Mouse (Mus musculus) limb, embryonic 14.5 days (tissue): ENCODE measurements around the gene Hspb2. TPM values are rescaled to one million over a fixed set of nuclear protein-coding genes. Genes with fewer than 3 reads are reported as not detected.

Experiments
- ATAC-seq: fragments of 200-750 bp; cut with Nextera tagmentation; 2 replicates; pipeline ENCODE4 v1.8.0; 2017; ENCODE audit warnings: low read depth, moderate number of reproducible peaks, moderate TSS enrichment; ENCODE audit not compliant: low FRiP score
- DNase-seq: peaks from one replicate; pipeline ENCODE4 v3.0.0-alpha.2; 2015; ENCODE audit warnings: low spot score
- H3K27ac ChIP-seq: fragments of 300-500 bp; sonication (generic); replicated peaks from 2 replicates; pipeline ENCODE4 v1.5.1; 2014; ENCODE audit warnings: low read depth, mild to moderate bottlenecking, low read length, moderate library complexity, mixed read lengths
- H3K27me3 ChIP-seq: fragments of 300-500 bp; sonication (generic); 2 replicates; pipeline ENCODE4 v1.6.1; 2014; ENCODE audit warnings: low read length, mixed read lengths; ENCODE audit not compliant: control insufficient read depth, insufficient read depth
- H3K36me3 ChIP-seq: fragments of 300-500 bp; sonication (generic); 2 replicates; pipeline ENCODE4 v1.6.1; 2014; ENCODE audit warnings: mild to moderate bottlenecking, low read length, moderate library complexity, mixed read lengths; ENCODE audit not compliant: control insufficient read depth, insufficient read depth
- H3K4me1 ChIP-seq: fragments of 300-500 bp; sonication (generic); 2 replicates; pipeline ENCODE4 v1.6.1; 2014; ENCODE audit warnings: antibody characterized with exemption, low read length, mixed read lengths; ENCODE audit not compliant: control insufficient read depth, insufficient read depth
- H3K4me2 ChIP-seq: fragments of 300-500 bp; sonication (generic); replicated peaks from 2 replicates; pipeline ENCODE4 v1.6.1; 2014; ENCODE audit warnings: low read depth, mild to moderate bottlenecking, low read length, moderate library complexity; ENCODE audit not compliant: severe bottlenecking
- H3K4me3 ChIP-seq: fragments of 300-500 bp; sonication (generic); replicated peaks from 2 replicates; pipeline ENCODE4 v1.5.1; 2014; ENCODE audit warnings: low read length
- H3K9ac ChIP-seq: fragments of 300-500 bp; sonication (generic); 2 replicates; pipeline ENCODE4 v1.6.1; 2014; ENCODE audit warnings: mild to moderate bottlenecking, low read depth, low read length, moderate library complexity; ENCODE audit not compliant: severe bottlenecking
- H3K9me3 ChIP-seq: fragments of 300-500 bp; sonication (generic); 2 replicates; pipeline ENCODE4 v1.6.1; 2016; ENCODE audit warnings: low read length; ENCODE audit not compliant: control insufficient read depth
- POLR2A ChIP-seq: fragments of 200-500 bp; IDR thresholded peaks from 2 replicates; pipeline ENCODE4 v1.8.0; 2012; ENCODE audit warnings: inconsistent platforms, mild to moderate bottlenecking, moderate library complexity, borderline replicate concordance; ENCODE audit not compliant: insufficient read depth, insufficient read length; ENCODE audit errors: extremely low read depth
- whole genome bisulfite sequencing: fragments of 180-500 bp; shearing (Covaris S2); extraction: QIAGEN DNeasy Blood & Tissue Kit; methylation state at CpG from one replicate; pipeline ENCODE4 v1.1.7; 2014; 5-methylcytosine and 5-hydroxymethylcytosine counted together
- polyA plus RNA-seq, 2 experiments: library from polyadenylated mRNA; depleted of rRNA in 1 of 2; stranded (reverse) in 1 of 2; unstranded in 1 of 2; fragments of >200 nt; fragmentation: Nextera tagmentation in 1 of 2; extraction: Ambion mirVana in 1 of 2; gene quantifications; 2 replicates each; pipeline versions ENCODE4 v1.2.1 to v1.2.3; 2012 to 2014

Hspb2 gene
- polyA plus RNA-seq, 2 experiments, result 53.0 to 78.7 TPM

- Histone ChIP-seq H3K4me1 (peaks cover 40% of the 10 kb centered on the region), H3K4me2 (no peak overlapping the region), H3K36me3 (no peaks in the 10 kb centered on the region), H3K27ac (no peak overlapping the region), H3K4me3 (no peak overlapping the region), H3K9me3 (no peaks in the 10 kb centered on the region), H3K9ac (no peak overlapping the region), H3K27me3 (no peaks in the 10 kb centered on the region)
- TF ChIP-seq POLR2A, result no peak
- 45% methylated on average over 8 of the region's 8 CpGs for WGBS
- ATAC-seq, result peak; percentile 13; the same call in 1 of the 2 replicates
- DNase-seq, result no peak
These were observed 29.7 kb downstream of the Hspb2 start for GRCm38 (mm10) chr9:50722451-50722911.

GRCm38 (mm10) chr9:50721061-50721460 lies 31.1 kb downstream of the Hspb2 start:
- Histone ChIP-seq H3K4me2 (no peak overlapping the region), H3K9ac (no peak overlapping the region), H3K9me3 (no peaks in the 10 kb centered on the region), H3K27ac (no peak overlapping the region), H3K4me3 (no peak overlapping the region), H3K4me1 (peaks cover 30% of the 10 kb centered on the region), H3K27me3 (no peaks in the 10 kb centered on the region), H3K36me3 (0 out of 2 replicates have a peak, but pooled peaks cover 3% of the 10 kb centered on the region)
- TF ChIP-seq POLR2A, result no peak
- DNase-seq (no peak), ATAC-seq (no peak)
- WGBS, result 22% methylated on average over 12 of the region's 12 CpGs

GRCm38 (mm10) chr9:50718878-50719277 lies 33.3 kb downstream of the Hspb2 start:
- 69% methylated on average over 4 of the region's 4 CpGs for WGBS
- DNase-seq (no peak), ATAC-seq (no peak)
- no peaks in the 10 kb centered on the region for H3K27me3 ChIP-seq
- no peaks in the 10 kb centered on the region for H3K9me3 ChIP-seq
- H3K4me2 ChIP-seq, result no peak overlapping the region
- no peak overlapping the region for H3K4me3 ChIP-seq
- H3K4me1 ChIP-seq, result peaks cover 20% of the 10 kb centered on the region
- no peak overlapping the region for H3K9ac ChIP-seq
- 0 out of 2 replicates have a peak, but pooled peaks cover 5% of the 10 kb centered on the region for H3K36me3 ChIP-seq
- TF ChIP-seq POLR2A, result no peak
- no peak overlapping the region for H3K27ac ChIP-seq

GRCm38 (mm10) chr9:50714188-50714587 lies 38.0 kb downstream of the Hspb2 start:
- Histone ChIP-seq H3K4me1 (no peaks in the 10 kb centered on the region), H3K9me3 (no peaks in the 10 kb centered on the region), H3K4me3 (no peak overlapping the region), H3K9ac (no peak overlapping the region), H3K36me3 (peaks cover 15% of the 10 kb centered on the region), H3K27me3 (no peaks in the 10 kb centered on the region), H3K27ac (no peak overlapping the region), H3K4me2 (no peak overlapping the region)
- DNase-seq, result no peak
- TF ChIP-seq POLR2A, result no peak
- ATAC-seq, result no peak
- 20% methylated on average over 4 of the region's 4 CpGs for WGBS

- H3K9ac ChIP-seq, result no peak overlapping the region
These were observed 40.8 kb downstream of the Hspb2 start for GRCm38 (mm10) chr9:50711337-50711736.

GRCm38 (mm10) chr9:50709108-50709507 lies 43.0 kb downstream of the Hspb2 start:
- no peak for ATAC-seq
- H3K36me3 ChIP-seq, result peaks cover 18% of the 10 kb centered on the region

More at GRCm38 (mm10) chr9:50711337-50711736, 40.8 kb downstream of the Hspb2 start:
- Histone ChIP-seq H3K4me2 (no peak overlapping the region), H3K27me3 (no peaks in the 10 kb centered on the region), H3K9me3 (no peaks in the 10 kb centered on the region), H3K36me3 (peaks cover 22% of the 10 kb centered on the region), H3K4me1 (no peaks in the 10 kb centered on the region), H3K4me3 (no peak overlapping the region), H3K27ac (no peak overlapping the region)
- DNase-seq (no peak), ATAC-seq (no peak)
- no peak for TF ChIP-seq POLR2A
- 91% methylated on average over 4 of the region's 4 CpGs for WGBS

More at GRCm38 (mm10) chr9:50709108-50709507, 43.0 kb downstream of the Hspb2 start:
- DNase-seq, result no peak
- 32% methylated on average over 2 of the region's 2 CpGs for WGBS
- Histone ChIP-seq H3K27me3 (no peaks in the 10 kb centered on the region), H3K9ac (no peak overlapping the region), H3K4me2 (no peak overlapping the region), H3K9me3 (no peaks in the 10 kb centered on the region), H3K4me3 (no peak overlapping the region), H3K4me1 (no peaks in the 10 kb centered on the region), H3K27ac (no peak overlapping the region)
- TF ChIP-seq POLR2A, result no peak
